Mouse (Mus musculus) layer of hippocampus, adult 9-10 months (tissue): ENCODE measurements around the gene Mcrip2.
A peak's percentile ranks its signal among the peaks of the same experiment; 100 is the strongest.

Source experiments
- DNase-seq: peaks from one replicate; pipeline ENCODE4 v3.0.0; 2022; ENCODE audit warnings: low spot score

Gene Mcrip2

GRCm38 (mm10) chr17:25863681-25864080 lies 4.9 kb downstream of the Mcrip2 start:
- DNase-seq = no peak

GRCm38 (mm10) chr17:25861704-25862612 lies 6.6 kb downstream of the Mcrip2 start:
- DNase-seq = no peak

- DNase-seq = peak; percentile 78
These were observed 7.5 kb downstream of the Mcrip2 start, which contains the start of gene Wdr90 for GRCm38 (mm10) chr17:25860832-25861703. Gene Wdr90, minus strand, starts transcription at chr17:25861501.

GRCm38 (mm10) chr17:25860229-25860628 lies 8.3 kb downstream of the Mcrip2 start:
- DNase-seq = no peak

GRCm38 (mm10) chr17:25844396-25844901 lies 24.1 kb downstream of the Mcrip2 start, which contains the start of gene Rhot2:
Gene Rhot2, minus strand, starts transcription at chr17:25844851.
- peak; percentile 83 for DNase-seq

GRCm38 (mm10) chr17:25843636-25844395 lies 24.7 kb downstream of the Mcrip2 start:
- no peak for DNase-seq

GRCm38 (mm10) chr17:25843122-25843521 lies 25.4 kb downstream of the Mcrip2 start:
- no peak for DNase-seq

GRCm38 (mm10) chr17:25842509-25842908 lies 26.1 kb downstream of the Mcrip2 start:
- no peak for DNase-seq

- no peak for DNase-seq
These were observed 27.3 kb downstream of the Mcrip2 start, which contains the start of gene Gm20683 for GRCm38 (mm10) chr17:25841117-25841880. Gene Gm20683, minus strand, starts transcription at chr17:25841763.

GRCm38 (mm10) chr17:25840519-25840918 lies 28.0 kb downstream of the Mcrip2 start:
- no peak for DNase-seq

- no peak for DNase-seq
These were observed 28.9 kb downstream of the Mcrip2 start for GRCm38 (mm10) chr17:25839455-25840235.

GRCm38 (mm10) chr17:25838904-25839303 lies 29.7 kb downstream of the Mcrip2 start:
- no peak for DNase-seq

- DNase-seq = no peak
These were observed 31.0 kb downstream of the Mcrip2 start for GRCm38 (mm10) chr17:25837533-25837932.

- no peak for DNase-seq
These were observed 31.5 kb downstream of the Mcrip2 start, which contains the start of gene Rhbdl1 for GRCm38 (mm10) chr17:25837076-25837410. Gene Rhbdl1, minus strand, starts transcription at chr17:25837295.

GRCm38 (mm10) chr17:25836397-25837075 lies 32.0 kb downstream of the Mcrip2 start:
- no peak for DNase-seq

GRCm38 (mm10) chr17:25835816-25836215 lies 32.7 kb downstream of the Mcrip2 start:
- DNase-seq = no peak

- no peak for DNase-seq
These were observed 33.3 kb downstream of the Mcrip2 start for GRCm38 (mm10) chr17:25835301-25835700.

GRCm38 (mm10) chr17:25834595-25835222 lies 33.9 kb downstream of the Mcrip2 start:
- DNase-seq = no peak
